Mouse (Mus musculus) gastrocnemius, adult 2 months (tissue): ENCODE measurements around the gene Tmem186. TPM values are rescaled to one million over a fixed set of nuclear protein-coding genes. Genes with fewer than 3 reads are reported as not detected.

ENCODE experiments used
- DNase-seq: peaks from one replicate; pipeline ENCODE4 v3.0.0; 2022
- H3K27ac ChIP-seq: fragments of 200-600 bp; 2 replicates; pipeline ENCODE4 v1.8.1; 2022; ENCODE audit warnings: mild to moderate bottlenecking
- H3K4me3 ChIP-seq: fragments of 200-600 bp; 2 replicates; pipeline ENCODE4 v1.8.1; 2022; ENCODE audit warnings: mild to moderate bottlenecking, moderate library complexity
- CTCF ChIP-seq: fragments of 200-600 bp; IDR thresholded peaks from 2 replicates; pipeline ENCODE4 v1.8.1; 2022; ENCODE audit warnings: antibody characterized with exemption, mild to moderate bottlenecking, moderate library complexity
- intact Hi-C: fragments of 180-260 bp; cut with DNase I; formaldehyde crosslinking; loops from one replicate; pipeline ENCODE4 v1.15.1; 2025
- long read RNA-seq, 2 experiments: library from polyadenylated mRNA; stranded (forward); transcript quantifications; one replicate each; pipeline ENCODE4 v2.0.0; 2021
- total RNA-seq, 2 experiments: library from RNA; stranded (reverse); gene quantifications; 2 replicates each; pipeline ENCODE4 v1.2.3; 2021

Tmem186 gene
- total RNA-seq: 10 to 100 TPM; 12.4 to 12.9 TPM
- long read RNA-seq, experiment 1, transcript Tmem186-201 (2 exons, 3,391 nt): major isoform, 18 of 25 reads
- long read RNA-seq, experiment 1, partial matches to known transcripts: 0 of 25 reads
- long read RNA-seq, experiment 1, other reads (novel, unspliced or antisense): 7 of 25 reads
- long read RNA-seq, experiment 2, transcript Tmem186-201 (2 exons, 3,391 nt): major isoform, 13 of 24 reads
- long read RNA-seq, experiment 2, partial matches to known transcripts: 0 of 24 reads
- long read RNA-seq, experiment 2, other reads (novel, unspliced or antisense): 11 of 24 reads

- no peak; the same call in 1 of the 2 replicates for TF ChIP-seq CTCF
- Histone ChIP-seq H3K4me3 (peak within 1 kb of the TSS; percentile 79), H3K27ac (peak within 1 kb of the TSS; percentile 91)
- peak; percentile 89 for DNase-seq
- intact Hi-C loops: no loop called here
Measured at GRCm38 (mm10) chr16:8637217-8638051, at the start of gene Tmem186, which contains the start of gene Pmm2. Tmem186 (minus strand) TSS chr16:8637712. Pmm2 (plus strand) TSS chr16:8637674.

DNA sequence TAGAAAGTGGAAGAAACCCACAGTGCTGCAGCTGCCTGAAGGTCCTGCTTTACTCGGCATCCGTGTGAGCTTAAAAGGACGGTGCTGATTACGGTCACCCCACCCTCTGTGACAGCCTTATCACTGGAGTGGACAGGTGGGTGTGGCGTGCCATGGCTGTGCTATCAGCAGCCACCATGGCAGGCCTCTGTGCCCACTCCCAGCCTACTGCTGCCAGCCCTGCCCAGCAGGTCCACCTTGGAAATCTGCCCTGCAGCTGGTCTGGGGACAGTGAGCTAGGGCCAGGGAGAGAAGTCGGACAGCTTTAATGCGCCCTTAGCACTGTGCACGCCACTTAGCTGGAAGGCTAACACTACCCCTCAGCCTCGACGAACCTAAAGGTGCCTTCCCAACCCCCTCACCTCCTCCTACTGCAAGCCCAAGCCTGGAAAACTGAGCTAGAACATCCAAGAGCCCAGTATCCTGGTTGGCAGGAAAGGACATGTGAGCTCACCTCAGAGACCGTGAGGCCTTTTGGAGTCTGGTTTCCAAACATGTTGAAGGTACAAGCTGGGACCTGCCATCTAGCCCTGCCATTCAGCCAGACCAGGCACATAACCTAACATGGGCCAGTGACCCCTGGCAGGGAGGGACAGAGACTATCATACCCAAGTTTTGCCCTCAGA lies 49.5 kb upstream of the Tmem186 start:
- peak; percentile 46 for DNase-seq
- intact Hi-C loops: loop anchor here (1.0 kb wide), 2 partner anchors 82 to 182 kb away; no protein-coding TSS in a partner anchor
- no peak for TF ChIP-seq CTCF
- Histone ChIP-seq H3K4me3 (no peak overlapping the region), H3K27ac (no peak overlapping the region)

DNA sequence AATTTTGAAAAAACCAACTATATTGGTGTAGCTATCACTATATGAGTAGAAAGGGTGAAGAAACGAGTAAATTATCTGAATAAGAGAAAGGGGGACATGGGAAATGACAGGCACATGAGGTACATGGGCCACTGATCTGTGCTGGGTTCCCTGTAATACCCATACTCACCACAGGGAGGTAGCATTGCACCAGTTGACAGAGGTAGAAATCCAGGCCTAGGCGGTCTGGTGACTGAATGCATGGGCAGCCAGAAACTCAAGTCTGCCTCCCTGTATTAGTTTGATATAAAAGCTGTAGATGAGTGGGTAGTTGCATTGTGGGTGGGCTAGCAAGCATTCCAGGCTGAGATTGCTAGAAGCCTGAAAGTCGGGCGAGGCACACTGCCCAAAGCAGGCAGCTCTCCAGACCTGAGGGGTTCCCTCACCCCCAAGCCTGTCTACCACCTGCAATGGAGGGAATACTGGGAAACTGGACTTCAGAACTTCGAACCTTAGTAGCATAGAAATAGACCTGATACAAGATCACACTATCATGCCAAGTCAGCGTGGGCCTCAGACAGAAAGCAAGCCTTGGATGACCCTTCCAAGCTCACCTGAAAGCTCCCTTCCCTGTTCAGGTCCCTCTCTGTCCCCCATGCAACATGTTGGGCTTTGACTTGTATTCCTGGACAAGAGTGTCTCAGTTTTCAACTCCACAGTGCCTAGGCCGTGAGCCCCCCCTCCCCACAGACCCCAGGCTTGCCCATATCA lies 48.8 kb upstream of the Tmem186 start:
- peak; percentile 99 for TF ChIP-seq CTCF
- DNase-seq: peak; percentile 81
- H3K4me3 ChIP-seq: no peak overlapping the region
- intact Hi-C loops: loop anchor here (1.0 kb wide), 2 partner anchors 83 to 183 kb away; no protein-coding TSS in a partner anchor
- no peak overlapping the region for H3K27ac ChIP-seq

- intact Hi-C loops: no loop called here
- no peak for DNase-seq
- Histone ChIP-seq H3K4me3 (no peak overlapping the region), H3K27ac (no peak overlapping the region)
- no peak for TF ChIP-seq CTCF
Measured at GRCm38 (mm10) chr16:8685087-8685486, 47.6 kb upstream of the Tmem186 start.

GRCm38 (mm10) chr16:8680470-8680869 lies 43.0 kb upstream of the Tmem186 start, which contains the start of gene Gm5767:
Gm5767 (plus strand) TSS chr16:8680770.
- DNase-seq: no peak
- no peak within 1 kb of the TSS for H3K27ac ChIP-seq
- TF ChIP-seq CTCF: no peak
- intact Hi-C loops: no loop called here
- no peak within 1 kb of the TSS for H3K4me3 ChIP-seq

GRCm38 (mm10) chr16:8679780-8680179 lies 42.3 kb upstream of the Tmem186 start:
- DNase-seq: no peak
- Histone ChIP-seq H3K4me3 (no peak overlapping the region), H3K27ac (no peak overlapping the region)
- intact Hi-C loops: no loop called here
- TF ChIP-seq CTCF: no peak

- no peak overlapping the region for H3K4me3 ChIP-seq
- intact Hi-C loops: no loop called here
- no peak for DNase-seq
- no peak for TF ChIP-seq CTCF
- H3K27ac ChIP-seq: no peak overlapping the region
Measured at GRCm38 (mm10) chr16:8678676-8679075, 41.2 kb upstream of the Tmem186 start.

- DNase-seq: no peak
- intact Hi-C loops: no loop called here
- TF ChIP-seq CTCF: no peak
- no peak overlapping the region for H3K27ac ChIP-seq
- no peak overlapping the region for H3K4me3 ChIP-seq
Measured at GRCm38 (mm10) chr16:8678035-8678434, 40.5 kb upstream of the Tmem186 start.

GRCm38 (mm10) chr16:8676800-8677199 lies 39.3 kb upstream of the Tmem186 start:
- peak; percentile 86 for TF ChIP-seq CTCF
- H3K27ac ChIP-seq: no peak overlapping the region
- peak; percentile 58 for DNase-seq
- intact Hi-C loops: loop anchor here (1.0 kb wide), 1 partner anchor 182 kb away; no protein-coding TSS in a partner anchor
- no peak overlapping the region for H3K4me3 ChIP-seq

DNA sequence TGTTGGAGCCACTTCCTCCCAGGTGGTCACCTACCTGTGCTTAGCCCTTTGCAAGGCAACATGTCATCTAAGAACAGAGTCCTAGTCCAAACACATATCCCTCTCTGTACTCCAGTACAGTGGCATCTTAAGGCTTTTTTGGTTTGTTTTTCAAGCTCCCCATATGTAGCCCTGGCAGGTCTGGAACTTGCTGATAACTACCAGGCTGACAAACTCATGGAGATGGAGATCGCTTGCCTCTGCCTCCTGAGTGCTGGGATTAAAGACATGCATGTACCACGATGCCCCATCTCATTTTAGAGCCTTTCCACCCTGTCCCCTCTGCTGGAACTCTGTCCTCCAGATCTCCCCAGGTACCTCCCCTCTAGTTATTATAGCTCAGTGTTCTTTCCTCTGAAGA lies 38.7 kb upstream of the Tmem186 start:
- Histone ChIP-seq H3K27ac (no peak overlapping the region), H3K4me3 (no peak overlapping the region)
- no peak for DNase-seq
- no peak for TF ChIP-seq CTCF
- intact Hi-C loops: no loop called here

- no peak for TF ChIP-seq CTCF
Measured at GRCm38 (mm10) chr16:8675559-8675958, 38.0 kb upstream of the Tmem186 start.

GRCm38 (mm10) chr16:8674165-8674564 lies 36.7 kb upstream of the Tmem186 start:
- peak; percentile 51 for DNase-seq
- intact Hi-C loops: loop anchor here (2.0 kb wide), 2 partner anchors 31 to 261 kb away; no protein-coding TSS in a partner anchor
- Histone ChIP-seq H3K27ac (no peak overlapping the region), H3K4me3 (no peak overlapping the region)
- TF ChIP-seq CTCF: peak; percentile 80

More at GRCm38 (mm10) chr16:8675559-8675958, 38.0 kb upstream of the Tmem186 start:
- intact Hi-C loops: loop anchor here (2.0 kb wide), 2 partner anchors 33 to 263 kb away; no protein-coding TSS in a partner anchor
- no peak overlapping the region for H3K4me3 ChIP-seq
- H3K27ac ChIP-seq: no peak overlapping the region
- DNase-seq: no peak
